Mouse (Mus musculus) c-Kit-positive CD71-negative TER-119-negative erythroid progenitor cells, embryonic 14.5 days (primary cell): ENCODE measurements around the gene Ttc39d.
A peak's percentile ranks its signal among the peaks of the same experiment; 100 is the strongest.
"Not testable (repeated sequence)": the region's sequence is repeated elsewhere in the genome, so short reads cannot be mapped to it uniquely, and the experiment has no call there.

Source experiments
- DNase-seq: peaks from one replicate; pipeline ENCODE4 v3.0.0-alpha.2; 2013; ENCODE audit warnings: low read depth

Gene Ttc39d

GRCm38 (mm10) chr17:80199160-80199778 lies 8.0 kb upstream of the Ttc39d start:
- no peak for DNase-seq

GRCm38 (mm10) chr17:80205657-80206056 lies 1.6 kb upstream of the Ttc39d start:
- no peak for DNase-seq

- no peak for DNase-seq
Measured at GRCm38 (mm10) chr17:80206301-80206670, 974 bp upstream of the Ttc39d start.

GRCm38 (mm10) chr17:80213998-80214397 lies 6.7 kb downstream of the Ttc39d start:
- DNase-seq = not testable (repeated sequence)

GRCm38 (mm10) chr17:80220131-80220530 lies 12.9 kb downstream of the Ttc39d start:
- DNase-seq = no peak

GRCm38 (mm10) chr17:80221202-80221601 lies 13.9 kb downstream of the Ttc39d start:
- no peak for DNase-seq

GRCm38 (mm10) chr17:80221890-80222628 lies 14.8 kb downstream of the Ttc39d start:
- no peak for DNase-seq

- no peak for DNase-seq
Measured at GRCm38 (mm10) chr17:80223829-80224228, 16.6 kb downstream of the Ttc39d start.

- DNase-seq = peak; percentile 81
Measured at GRCm38 (mm10) chr17:80224326-80225116, 17.3 kb downstream of the Ttc39d start, which contains the start of gene Gemin6. Gene Gemin6, plus strand, starts transcription at chr17:80224441.

GRCm38 (mm10) chr17:80225142-80225541 lies 17.9 kb downstream of the Ttc39d start:
- DNase-seq = not testable (repeated sequence)

GRCm38 (mm10) chr17:80229396-80229795 lies 22.1 kb downstream of the Ttc39d start:
- DNase-seq = no peak

- DNase-seq = no peak
Measured at GRCm38 (mm10) chr17:80233844-80234243, 26.6 kb downstream of the Ttc39d start.

- no peak for DNase-seq
Measured at GRCm38 (mm10) chr17:80234376-80234775, 27.1 kb downstream of the Ttc39d start.

- DNase-seq = no peak
Measured at GRCm38 (mm10) chr17:80235477-80235876, 28.2 kb downstream of the Ttc39d start.

- DNase-seq = no peak
Measured at GRCm38 (mm10) chr17:80236805-80237204, 29.5 kb downstream of the Ttc39d start.

- DNase-seq = no peak
Measured at GRCm38 (mm10) chr17:80237475-80237874, 30.2 kb downstream of the Ttc39d start.

- DNase-seq = no peak
Measured at GRCm38 (mm10) chr17:80241594-80241993, 34.3 kb downstream of the Ttc39d start.

- no peak for DNase-seq
Measured at GRCm38 (mm10) chr17:80243116-80243515, 35.9 kb downstream of the Ttc39d start.

GRCm38 (mm10) chr17:80252757-80253525 lies 45.7 kb downstream of the Ttc39d start:
- no peak for DNase-seq

GRCm38 (mm10) chr17:80254421-80254820 lies 47.2 kb downstream of the Ttc39d start:
- no peak for DNase-seq

GRCm38 (mm10) chr17:80255208-80255607 lies 47.9 kb downstream of the Ttc39d start:
- no peak for DNase-seq

GRCm38 (mm10) chr17:80267065-80267464 lies 59.8 kb downstream of the Ttc39d start:
- no peak for DNase-seq
